Mouse (Mus musculus): ENCODE measurements around the gene Col9a2.

Col9a2 gene

GRCm38 (mm10) chr4:121077915-121078646 lies 38.9 kb downstream of the Col9a2 start:
- in situ Hi-C loops (cut with MseI, MboI) = no loop called here

GRCm38 (mm10) chr4:121080395-121080794 lies 41.2 kb downstream of the Col9a2 start:
- in situ Hi-C loops (cut with MseI, MboI) = no loop called here

GRCm38 (mm10) chr4:121084506-121084905 lies 45.3 kb downstream of the Col9a2 start:
- in situ Hi-C loops (cut with MseI, MboI) = no loop called here

- in situ Hi-C loops (cut with MseI, MboI) = no loop called here
These were observed 49.5 kb downstream of the Col9a2 start for GRCm38 (mm10) chr4:121088696-121089095.

- in situ Hi-C loops (cut with MseI, MboI) = no loop called here
These were observed 51.0 kb downstream of the Col9a2 start for GRCm38 (mm10) chr4:121090211-121090610.

- in situ Hi-C loops (cut with MseI, MboI) = no loop called here
These were observed 58.6 kb downstream of the Col9a2 start, which contains the start of gene Zmpste24 for GRCm38 (mm10) chr4:121097650-121098378. Zmpste24 (minus strand) TSS chr4:121098241.

GRCm38 (mm10) chr4:121103304-121103703 lies 64.1 kb downstream of the Col9a2 start:
- in situ Hi-C loops (cut with MseI, MboI) = no loop called here
